Mouse (Mus musculus) forebrain, embryonic 14.5 days (tissue): ENCODE data around the gene Stil. TPM values are rescaled to one million over a fixed set of nuclear protein-coding genes. Genes with fewer than 3 reads are reported as not detected.

ENCODE experiments used
- ATAC-seq: fragments of 200-750 bp; cut with Nextera tagmentation; 2 replicates; pipeline ENCODE4 v1.8.0; 2017; ENCODE audit warnings: mild to moderate bottlenecking, moderate library complexity
- DNase-seq: peaks from one replicate; pipeline ENCODE4 v3.0.0-alpha.2; 2015; ENCODE audit warnings: low spot score
- H3K27ac ChIP-seq: fragments of 300-500 bp; sonication (generic); 2 replicates; pipeline ENCODE4 v1.5.1; 2014; ENCODE audit warnings: low read depth, mild to moderate bottlenecking, control low read depth, low read length, moderate library complexity
- H3K27me3 ChIP-seq: fragments of 300-500 bp; sonication (generic); replicated peaks from 2 replicates; pipeline ENCODE4 v1.6.1; 2014; ENCODE audit warnings: low read length, control low read depth, mixed read lengths; ENCODE audit not compliant: control insufficient read depth, insufficient read depth
- H3K36me3 ChIP-seq: fragments of 300-500 bp; sonication (generic); 2 replicates; pipeline ENCODE4 v1.6.1; 2014; ENCODE audit warnings: low read length, control low read depth; ENCODE audit not compliant: control insufficient read depth, insufficient read depth
- H3K4me1 ChIP-seq: fragments of 300-500 bp; sonication (generic); 2 replicates; pipeline ENCODE4 v1.6.1; 2014; ENCODE audit warnings: antibody characterized with exemption, low read length, control low read depth; ENCODE audit not compliant: control insufficient read depth, insufficient read depth
- H3K4me2 ChIP-seq: fragments of 300-500 bp; sonication (generic); 2 replicates; pipeline ENCODE4 v1.6.1; 2014; ENCODE audit warnings: mild to moderate bottlenecking, control low read depth, low read length
- H3K4me3 ChIP-seq: fragments of 300-500 bp; sonication (generic); 2 replicates; pipeline ENCODE4 v1.5.1; 2014; ENCODE audit warnings: low read depth, low read length, control low read depth
- H3K9ac ChIP-seq: fragments of 300-500 bp; sonication (generic); 2 replicates; pipeline ENCODE4 v1.6.1; 2014; ENCODE audit warnings: mild to moderate bottlenecking, low read length, control low read depth, moderate library complexity
- H3K9me3 ChIP-seq: fragments of 300-500 bp; sonication (generic); replicated peaks from 2 replicates; pipeline ENCODE4 v1.6.1; 2016; ENCODE audit warnings: low read length, control low read depth, mixed read lengths; ENCODE audit not compliant: control insufficient read depth
- WGBS: fragments of 180-500 bp; shearing (Covaris S2); extraction: QIAGEN DNeasy Blood & Tissue Kit; methylation state at CpG from one replicate; pipeline ENCODE4 v1.1.7; 2014; 5-methylcytosine and 5-hydroxymethylcytosine counted together
- polyA plus RNA-seq: library from polyadenylated mRNA; unstranded; fragments of >200 nt; fragmentation: Nextera tagmentation; extraction: Ambion mirVana; gene quantifications from 2 replicates; pipeline ENCODE4 v1.2.1, GENCODE M21; 2014

Stil gene
- polyA plus RNA-seq, 1 experiment from 2014 or later, result 8.8 TPM

GRCm38 (mm10) chr4:115062540-115062874 is 62.5 kb downstream of the Stil start:
- WGBS, result under 1% methylated on average over 9 of the region's 9 CpGs
- Histone ChIP-seq H3K9ac (no peak overlapping the region), H3K4me3 (peak overlapping the region; percentile 48; the same call in 1 of the 2 replicates), H3K4me1 (peaks cover 3% of the 10 kb centered on the region; the same call in 1 of the 2 replicates), H3K9me3 (no peaks in the 10 kb centered on the region), H3K27me3 (peaks cover 84% of the 10 kb centered on the region), H3K36me3 (no peaks in the 10 kb centered on the region), H3K27ac (no peak overlapping the region), H3K4me2 (peak overlapping the region; percentile 96)
- DNase-seq, result no peak
- peak; percentile 19; the same call in 1 of the 2 replicates for ATAC-seq

GRCm38 (mm10) chr4:115062875-115063517 is 63.0 kb downstream of the Stil start:
- peak; percentile 87 for ATAC-seq
- DNase-seq, result peak; percentile 63

GRCm38 (mm10) chr4:115063518-115064239 is 63.7 kb downstream of the Stil start:
- ATAC-seq (peak; percentile 38; the same call in 1 of the 2 replicates), DNase-seq (no peak)
- H3K27me3 ChIP-seq, result peaks cover 75% of the 10 kb centered on the region
- H3K4me1 ChIP-seq, result peaks cover 3% of the 10 kb centered on the region; the same call in 1 of the 2 replicates
- H3K9me3 ChIP-seq, result no peaks in the 10 kb centered on the region
- peak overlapping the region; percentile 58 for H3K9ac ChIP-seq
- H3K4me3 ChIP-seq, result peak overlapping the region; percentile 48
- no peaks in the 10 kb centered on the region for H3K36me3 ChIP-seq
- H3K4me2 ChIP-seq, result peak overlapping the region; percentile 96
- no peak overlapping the region for H3K27ac ChIP-seq
- 3% methylated on average over 31 of the region's 31 CpGs for WGBS

More at GRCm38 (mm10) chr4:115062875-115063517, 63.0 kb downstream of the Stil start:
- H3K4me2 ChIP-seq, result peak overlapping the region; percentile 96
- peak overlapping the region; percentile 58 for H3K9ac ChIP-seq
- under 1% methylated on average over 52 of the region's 58 CpGs for WGBS
- H3K9me3 ChIP-seq, result no peaks in the 10 kb centered on the region
- no peaks in the 10 kb centered on the region for H3K36me3 ChIP-seq
- H3K4me3 ChIP-seq, result peak overlapping the region; percentile 48
- peaks cover 3% of the 10 kb centered on the region; the same call in 1 of the 2 replicates for H3K4me1 ChIP-seq
- peaks cover 80% of the 10 kb centered on the region for H3K27me3 ChIP-seq
- no peak overlapping the region for H3K27ac ChIP-seq

GRCm38 (mm10) chr4:115071668-115072067 is 71.7 kb downstream of the Stil start:
- ATAC-seq (no peak), DNase-seq (no peak)
- H3K27ac ChIP-seq, result no peak overlapping the region
- H3K36me3 ChIP-seq, result no peaks in the 10 kb centered on the region
- no peaks in the 10 kb centered on the region for H3K4me1 ChIP-seq
- 47% methylated on average over 1 of the region's 1 CpGs for WGBS
- H3K27me3 ChIP-seq, result no peaks in the 10 kb centered on the region
- no peak overlapping the region for H3K4me3 ChIP-seq
- H3K4me2 ChIP-seq, result no peak overlapping the region
- no peaks in the 10 kb centered on the region for H3K9me3 ChIP-seq
- H3K9ac ChIP-seq, result no peak overlapping the region

- H3K27ac ChIP-seq, result no peak overlapping the region
- no peaks in the 10 kb centered on the region for H3K27me3 ChIP-seq
- 96% methylated on average over 1 of the region's 1 CpGs for WGBS
- no peaks in the 10 kb centered on the region for H3K9me3 ChIP-seq
- peaks cover 11% of the 10 kb centered on the region for H3K4me1 ChIP-seq
- no peak for ATAC-seq
- H3K4me2 ChIP-seq, result no peak overlapping the region
- DNase-seq, result no peak
- no peak overlapping the region for H3K9ac ChIP-seq
- no peak overlapping the region for H3K4me3 ChIP-seq
- no peaks in the 10 kb centered on the region for H3K36me3 ChIP-seq
Measured at GRCm38 (mm10) chr4:115074789-115075188, 74.8 kb downstream of the Stil start.

- 29% methylated on average over 3 of the region's 3 CpGs for WGBS
- Histone ChIP-seq H3K27ac (no peak overlapping the region), H3K4me2 (no peak overlapping the region), H3K9ac (no peak overlapping the region), H3K27me3 (no peaks in the 10 kb centered on the region), H3K36me3 (no peaks in the 10 kb centered on the region), H3K4me3 (no peak overlapping the region), H3K9me3 (no peaks in the 10 kb centered on the region), H3K4me1 (peaks cover 15% of the 10 kb centered on the region)
- ATAC-seq (no peak), DNase-seq (no peak)
Measured at GRCm38 (mm10) chr4:115075204-115075915, 75.4 kb downstream of the Stil start.

GRCm38 (mm10) chr4:115078892-115079820 is 79.2 kb downstream of the Stil start:
- no peak overlapping the region for H3K4me3 ChIP-seq
- ATAC-seq (peak; percentile 89), DNase-seq (peak; percentile 86)
- H3K36me3 ChIP-seq, result no peaks in the 10 kb centered on the region
- peak overlapping the region; percentile 62; the same call in 1 of the 2 replicates for H3K27ac ChIP-seq
- peak overlapping the region; percentile 41; the same call in 1 of the 2 replicates for H3K9ac ChIP-seq
- peaks cover 15% of the 10 kb centered on the region for H3K4me1 ChIP-seq
- WGBS, result 12% methylated on average over 10 of the region's 10 CpGs
- no peaks in the 10 kb centered on the region for H3K9me3 ChIP-seq
- H3K27me3 ChIP-seq, result no peaks in the 10 kb centered on the region
- H3K4me2 ChIP-seq, result 0 out of 2 replicates have a peak overlapping the region, but pooled peaks have one; percentile 5

- no peak for ATAC-seq
- no peaks in the 10 kb centered on the region for H3K9me3 ChIP-seq
- 4% methylated on average over 5 of the region's 5 CpGs for WGBS
Measured at GRCm38 (mm10) chr4:115079821-115080349, 79.9 kb downstream of the Stil start.

More at GRCm38 (mm10) chr4:115079821-115080349, 79.9 kb downstream of the Stil start:
- H3K36me3 ChIP-seq, result no peaks in the 10 kb centered on the region
- H3K4me1 ChIP-seq, result peaks cover 15% of the 10 kb centered on the region
- peak overlapping the region; percentile 41; the same call in 1 of the 2 replicates for H3K9ac ChIP-seq
- DNase-seq, result no peak
- H3K27me3 ChIP-seq, result no peaks in the 10 kb centered on the region
- 0 out of 2 replicates have a peak overlapping the region, but pooled peaks have one; percentile 5 for H3K4me2 ChIP-seq
- no peak overlapping the region for H3K4me3 ChIP-seq
- 0 out of 2 replicates have a peak overlapping the region, but pooled peaks have one; percentile 62 for H3K27ac ChIP-seq
